Mouse (Mus musculus) liver, adult 2 months (tissue): ENCODE measurements around the gene Ldhd.

Experiments
- CTCF ChIP-seq: fragments of 200-500 bp; IDR thresholded peaks from 2 replicates; pipeline ENCODE4 v1.5.1; 2011; ENCODE audit warnings: low read depth, low read length, control low read depth
- POLR2A ChIP-seq: fragments of 200-500 bp; IDR thresholded peaks from 2 replicates; pipeline ENCODE4 v1.6.1; 2011; ENCODE audit warnings: low read length, control low read depth; ENCODE audit not compliant: insufficient read depth; ENCODE audit errors: extremely low read depth

- no peak for TF ChIP-seq POLR2A
- TF ChIP-seq CTCF = no peak
These were observed 23.4 kb upstream of the Ldhd start for GRCm38 (mm10) chr8:111653524-111653923.
